Mouse (Mus musculus) embryonic fibroblast, embryonic 13.5 days (primary cell): ENCODE measurements around the gene Dmbx1.

Experiments used
- CTCF ChIP-seq: IDR thresholded peaks from 2 replicates; pipeline ENCODE4 v1.5.1; 2011; ENCODE audit warnings: mild to moderate bottlenecking, control low read depth, low read length, moderate library complexity, borderline replicate concordance; ENCODE audit not compliant: insufficient read depth
- POLR2A ChIP-seq: IDR thresholded peaks from 2 replicates; pipeline ENCODE4 v1.6.1; 2011; ENCODE audit warnings: low read depth, mild to moderate bottlenecking, control low read depth, low read length, moderate library complexity

DNA sequence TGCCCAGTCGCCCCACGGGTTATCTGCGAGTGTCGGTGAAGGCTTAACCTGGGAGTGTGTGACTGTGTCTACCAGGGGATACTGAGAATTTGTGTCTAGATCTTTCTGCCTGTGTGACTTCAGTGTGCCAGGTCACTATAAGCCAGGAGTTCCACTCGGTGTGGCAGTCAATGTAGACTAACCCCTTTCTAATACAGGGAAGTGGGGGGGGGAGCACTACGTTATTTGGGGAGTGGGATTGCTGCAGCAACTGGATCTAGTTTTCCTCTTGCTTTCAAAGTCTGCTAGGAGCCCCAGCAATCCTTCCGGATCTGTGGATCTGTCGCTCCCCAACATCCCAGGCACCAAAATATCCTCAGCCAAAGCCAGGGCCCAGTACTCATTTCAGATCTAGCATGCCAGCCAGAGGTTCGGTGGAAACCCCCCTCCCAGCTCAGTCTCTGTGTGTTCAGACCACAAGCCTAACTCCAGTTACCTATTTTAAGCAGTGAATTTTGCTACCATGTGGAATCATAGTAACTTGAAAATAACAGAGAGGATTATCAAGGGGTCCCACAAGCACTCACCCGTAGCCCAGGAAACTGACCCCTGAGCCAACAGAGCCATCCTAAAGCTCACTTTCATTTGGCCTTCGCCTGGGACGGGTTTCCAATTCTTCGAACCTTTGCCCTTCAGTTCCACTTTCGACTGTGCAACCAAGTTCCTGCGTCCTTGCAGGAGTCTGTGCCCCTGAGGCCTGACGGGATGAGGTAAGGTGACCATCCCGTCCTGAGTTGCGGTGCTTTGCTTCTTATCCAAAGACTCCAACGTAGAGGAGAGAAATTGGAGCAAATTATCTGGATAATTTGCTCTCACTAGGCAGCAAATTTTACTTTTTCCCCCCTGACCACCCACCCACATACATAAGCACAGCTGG, 2.4 kb downstream of the Dmbx1 start:
- TF ChIP-seq CTCF (no peak), POLR2A (no peak)
